Mouse (Mus musculus): ENCODE measurements at regions not wholly inside any gene's neighbourhood (a gene's known extent, or its start where the extent isn't known, plus 50 kb on each side); places are given as distances from the start of the nearest gene placed in this dataset.

DNA sequence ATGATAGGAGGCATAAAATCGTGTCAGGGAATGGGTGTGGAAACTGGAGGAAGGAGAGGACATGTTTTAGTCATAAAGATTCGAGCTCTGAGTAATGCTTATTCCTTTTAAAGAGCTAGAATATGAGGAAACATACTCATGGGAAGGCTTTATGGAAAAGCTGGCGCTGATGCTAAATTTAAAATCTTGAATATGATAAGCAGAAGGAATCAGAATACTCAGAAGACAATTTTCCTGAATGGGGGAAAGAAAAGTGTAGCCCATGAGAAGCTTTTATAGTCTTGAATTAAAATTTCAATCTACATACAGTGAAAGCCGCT, 127.6 kb downstream of the Tmem161b start:
- H3K4me3 ChIP-seq (ENCODE audit: insufficient read depth, low read depth, low read length), result no peak overlapping the region
- H3K27me3 ChIP-seq (replicated peaks; ENCODE audit: control insufficient read depth, insufficient read depth, low read length), result no peaks in the 10 kb centered on the region
- no peaks in the 10 kb centered on the region for H3K36me3 ChIP-seq (ENCODE audit: control insufficient read depth, insufficient read depth, low read length)
- DNase-seq, result no peak
- no peak overlapping the region for H3K27ac ChIP-seq (ENCODE audit: insufficient read depth, low read depth, low read length)
- no peak for TF ChIP-seq POLR2A (IDR thresholded peaks at IDR 0.05; ENCODE audit: low read depth, low read length)
- no peak for TF ChIP-seq CTCF (conservative IDR thresholded peaks at IDR 0.05; ENCODE audit: insufficient read depth, insufficient read length, low read depth, low read length)
- 48% methylated on average over 4 of the region's 4 CpGs for WGBS
- H3K4me1 ChIP-seq (ENCODE audit: control insufficient read depth, insufficient read depth, low read length), result no peaks in the 10 kb centered on the region

DNA sequence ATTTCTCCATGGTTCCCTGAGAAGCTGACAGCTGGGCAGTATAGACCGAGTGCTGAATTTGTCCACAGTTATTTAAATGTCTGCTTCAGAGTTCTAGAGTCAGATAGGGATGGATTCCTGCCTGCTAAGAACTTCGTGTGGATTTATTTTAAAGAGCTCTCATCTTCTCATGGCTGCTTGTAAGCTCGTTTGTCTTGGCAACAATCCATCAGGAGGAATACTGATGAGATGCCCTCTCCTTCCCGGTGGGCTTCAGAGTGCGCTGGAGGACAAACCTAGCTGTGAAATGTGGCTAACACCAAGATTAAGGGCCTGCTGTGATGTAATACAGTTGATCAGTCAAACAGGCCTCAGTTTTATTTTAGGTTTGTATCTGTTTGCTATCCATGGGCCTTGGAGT, 128.7 kb downstream of the Tmem161b start:
- Histone ChIP-seq H3K27me3 (replicated peaks; ENCODE audit: control insufficient read depth, insufficient read depth, low read length) (no peaks in the 10 kb centered on the region), H3K4me3 (ENCODE audit: insufficient read depth, low read depth, low read length) (no peak overlapping the region), H3K27ac (ENCODE audit: insufficient read depth, low read depth, low read length) (no peak overlapping the region), H3K4me1 (ENCODE audit: control insufficient read depth, insufficient read depth, low read length) (no peaks in the 10 kb centered on the region), H3K36me3 (ENCODE audit: control insufficient read depth, insufficient read depth, low read length) (no peaks in the 10 kb centered on the region)
- TF ChIP-seq POLR2A (IDR thresholded peaks at IDR 0.05; ENCODE audit: low read depth, low read length), result no peak
- TF ChIP-seq CTCF (conservative IDR thresholded peaks at IDR 0.05; ENCODE audit: insufficient read depth, insufficient read length, low read depth, low read length), result no peak
- WGBS, result 66% methylated on average over 5 of the region's 5 CpGs
- DNase-seq, result no peak

DNA sequence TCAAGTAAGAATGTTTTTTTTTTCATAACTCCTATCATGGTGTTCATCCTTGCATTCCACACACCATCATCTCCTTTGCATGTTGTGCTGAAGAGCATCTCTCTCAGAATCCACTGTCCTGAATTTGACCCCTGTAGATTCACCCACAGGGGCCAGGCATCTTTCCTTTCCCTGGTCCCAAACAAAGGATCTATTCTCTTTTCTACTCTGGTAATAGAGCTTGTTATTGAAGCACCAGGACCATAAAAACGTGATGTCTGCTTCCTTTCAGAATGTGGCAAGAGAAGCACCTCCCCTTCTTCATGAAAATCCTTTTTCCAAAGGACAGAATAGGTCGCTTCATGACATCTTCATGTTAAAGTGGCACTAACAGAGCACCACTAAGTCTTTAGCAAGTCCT, 134.4 kb downstream of the Tmem161b start:
- no peak for DNase-seq

DNA sequence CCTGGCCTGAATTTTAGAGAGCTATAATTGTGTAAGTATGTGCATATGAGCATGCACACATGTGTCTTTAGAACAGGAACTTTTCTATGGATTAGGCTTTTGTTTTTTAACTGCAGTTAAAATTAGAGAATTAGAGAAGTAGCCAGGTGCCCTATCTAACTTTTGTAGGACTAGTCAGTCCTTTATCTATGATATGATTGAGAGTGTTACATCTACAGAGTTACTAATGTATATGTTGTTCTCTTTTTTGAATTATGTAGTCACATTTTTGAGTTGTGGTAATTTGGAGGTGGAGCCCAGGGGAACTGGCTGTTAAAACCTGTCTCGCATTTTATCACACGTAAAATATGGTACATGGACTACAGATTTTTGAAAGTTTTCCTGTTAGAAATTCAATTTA, 138.4 kb downstream of the Tmem161b start:
- no peak overlapping the region for H3K27ac ChIP-seq (ENCODE audit: insufficient read depth, low read depth, low read length)
- TF ChIP-seq CTCF (conservative IDR thresholded peaks at IDR 0.05; ENCODE audit: insufficient read depth, insufficient read length, low read depth, low read length) (no peak), POLR2A (IDR thresholded peaks at IDR 0.05; ENCODE audit: low read depth, low read length) (no peak)
- 93% methylated on average over 2 of the region's 2 CpGs for WGBS
- no peaks in the 10 kb centered on the region for H3K4me1 ChIP-seq (ENCODE audit: control insufficient read depth, insufficient read depth, low read length)
- no peaks in the 10 kb centered on the region for H3K27me3 ChIP-seq (replicated peaks; ENCODE audit: control insufficient read depth, insufficient read depth, low read length)
- no peak for DNase-seq
- no peak overlapping the region for H3K4me3 ChIP-seq (ENCODE audit: insufficient read depth, low read depth, low read length)
- H3K36me3 ChIP-seq (ENCODE audit: control insufficient read depth, insufficient read depth, low read length), result no peaks in the 10 kb centered on the region

More for the DNA sequence above, 134.4 kb downstream of the Tmem161b start:
- Histone ChIP-seq H3K4me1 (ENCODE audit: control insufficient read depth, insufficient read depth, low read length) (no peaks in the 10 kb centered on the region), H3K27me3 (replicated peaks; ENCODE audit: control insufficient read depth, insufficient read depth, low read length) (no peaks in the 10 kb centered on the region), H3K27ac (ENCODE audit: insufficient read depth, low read depth, low read length) (no peak overlapping the region), H3K36me3 (ENCODE audit: control insufficient read depth, insufficient read depth, low read length) (no peaks in the 10 kb centered on the region), H3K4me3 (ENCODE audit: insufficient read depth, low read depth, low read length) (no peak overlapping the region)
- TF ChIP-seq CTCF (conservative IDR thresholded peaks at IDR 0.05; ENCODE audit: insufficient read depth, insufficient read length, low read depth, low read length) (no peak), POLR2A (IDR thresholded peaks at IDR 0.05; ENCODE audit: low read depth, low read length) (no peak)
- 35% methylated on average over 2 of the region's 2 CpGs for WGBS

DNA sequence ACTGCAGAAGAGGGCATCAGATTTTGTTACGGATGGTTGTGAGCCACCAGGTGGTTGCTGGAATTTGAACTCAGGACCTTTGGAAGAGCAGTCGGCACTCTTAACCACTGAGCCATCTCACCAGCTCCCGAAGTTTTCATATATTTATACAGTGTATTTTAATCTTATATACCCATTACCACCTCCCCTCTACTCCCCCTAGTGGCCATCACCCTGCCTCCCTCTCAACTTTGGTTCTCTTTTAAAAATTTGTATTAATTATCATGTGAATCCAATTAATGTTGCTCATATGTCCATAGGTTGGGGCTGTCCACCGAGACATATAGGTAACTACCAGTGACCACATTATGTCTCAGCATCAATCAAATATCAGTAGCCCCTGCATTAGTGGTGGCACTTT, 142.0 kb downstream of the Tmem161b start:
- Histone ChIP-seq H3K27me3 (replicated peaks; ENCODE audit: control insufficient read depth, insufficient read depth, low read length) (no peaks in the 10 kb centered on the region; the same call in 1 of the 2 replicates), H3K4me3 (ENCODE audit: insufficient read depth, low read depth, low read length) (no peak overlapping the region), H3K27ac (ENCODE audit: insufficient read depth, low read depth, low read length) (no peak overlapping the region), H3K4me1 (ENCODE audit: control insufficient read depth, insufficient read depth, low read length) (no peaks in the 10 kb centered on the region), H3K36me3 (ENCODE audit: control insufficient read depth, insufficient read depth, low read length) (no peaks in the 10 kb centered on the region)
- WGBS, result 86% methylated on average over 4 of the region's 4 CpGs
- TF ChIP-seq CTCF (conservative IDR thresholded peaks at IDR 0.05; ENCODE audit: insufficient read depth, insufficient read length, low read depth, low read length) (no peak), POLR2A (IDR thresholded peaks at IDR 0.05; ENCODE audit: low read depth, low read length) (no peak)
- no peak for DNase-seq

DNA sequence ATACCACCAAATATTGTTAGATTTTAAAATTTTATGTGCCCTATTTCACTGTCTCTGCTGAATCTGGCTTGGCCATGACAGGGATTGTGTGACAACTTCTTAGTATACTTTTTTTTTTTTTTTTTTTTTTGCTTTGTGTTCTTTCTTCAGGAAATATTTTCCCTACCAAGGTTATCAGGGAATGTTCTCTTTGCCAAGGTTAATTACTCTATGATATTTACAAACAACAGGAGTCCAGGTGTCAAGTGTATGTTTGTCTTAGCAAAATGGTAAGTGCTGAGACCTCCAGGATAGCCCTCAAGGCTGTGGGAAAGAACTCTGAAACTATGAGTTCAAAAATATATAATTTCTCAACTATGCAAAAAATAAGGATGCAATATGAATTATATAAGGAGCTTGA, 143.4 kb downstream of the Tmem161b start:
- Histone ChIP-seq H3K4me1 (ENCODE audit: control insufficient read depth, insufficient read depth, low read length) (no peaks in the 10 kb centered on the region), H3K27me3 (replicated peaks; ENCODE audit: control insufficient read depth, insufficient read depth, low read length) (no peaks in the 10 kb centered on the region; the same call in 1 of the 2 replicates), H3K4me3 (ENCODE audit: insufficient read depth, low read depth, low read length) (no peak overlapping the region), H3K36me3 (ENCODE audit: control insufficient read depth, insufficient read depth, low read length) (no peaks in the 10 kb centered on the region), H3K27ac (ENCODE audit: insufficient read depth, low read depth, low read length) (no peak overlapping the region)
- no peak for DNase-seq
- TF ChIP-seq POLR2A (IDR thresholded peaks at IDR 0.05; ENCODE audit: low read depth, low read length) (no peak), CTCF (conservative IDR thresholded peaks at IDR 0.05; ENCODE audit: insufficient read depth, insufficient read length, low read depth, low read length) (no peak)

DNA sequence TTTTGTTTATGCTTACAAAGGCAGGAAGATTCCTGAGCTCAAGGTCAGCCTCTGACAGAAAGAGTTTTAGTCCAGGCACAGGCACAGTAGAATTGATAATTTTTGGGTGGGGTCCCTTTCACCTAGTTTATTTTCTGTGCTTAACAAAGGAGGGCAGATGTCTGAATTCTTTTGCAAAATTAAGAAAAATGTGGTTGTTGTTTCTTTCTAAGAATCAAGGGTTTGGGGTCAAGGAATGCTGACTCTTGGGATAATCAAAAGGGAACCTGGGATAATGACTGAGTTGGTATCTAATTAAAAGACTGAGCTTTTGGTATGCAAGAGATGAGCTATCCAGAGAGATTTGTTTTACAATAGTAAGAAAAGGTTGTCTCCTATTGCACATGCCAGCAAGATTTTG, 143.9 kb downstream of the Tmem161b start:
- Histone ChIP-seq H3K4me3 (ENCODE audit: insufficient read depth, low read depth, low read length) (no peak overlapping the region), H3K27me3 (replicated peaks; ENCODE audit: control insufficient read depth, insufficient read depth, low read length) (no peaks in the 10 kb centered on the region; the same call in 1 of the 2 replicates), H3K4me1 (ENCODE audit: control insufficient read depth, insufficient read depth, low read length) (no peaks in the 10 kb centered on the region), H3K27ac (ENCODE audit: insufficient read depth, low read depth, low read length) (no peak overlapping the region), H3K36me3 (ENCODE audit: control insufficient read depth, insufficient read depth, low read length) (no peaks in the 10 kb centered on the region)
- TF ChIP-seq CTCF (conservative IDR thresholded peaks at IDR 0.05; ENCODE audit: insufficient read depth, insufficient read length, low read depth, low read length) (no peak), POLR2A (IDR thresholded peaks at IDR 0.05; ENCODE audit: low read depth, low read length) (no peak)
- no peak for DNase-seq

DNA sequence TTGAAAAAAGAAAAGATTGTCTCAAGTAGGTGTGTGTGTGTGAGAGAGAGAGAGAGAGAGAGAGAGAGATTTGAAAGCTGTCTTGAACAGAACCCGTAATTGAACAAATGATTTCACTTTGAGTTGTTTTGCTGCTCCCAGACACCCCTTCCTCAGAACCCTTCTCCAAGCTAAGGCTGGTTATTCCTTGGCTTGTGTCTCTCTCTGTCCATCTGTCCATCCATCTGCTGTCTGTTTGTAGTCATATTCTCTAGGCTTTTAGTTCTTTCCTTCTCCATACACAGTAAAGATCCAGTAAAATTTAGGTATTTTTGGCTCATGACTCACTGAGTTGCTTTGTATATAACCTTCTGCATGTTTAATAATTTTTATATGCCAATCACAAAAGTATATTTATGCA, 144.7 kb downstream of the Tmem161b start:
- no peak for TF ChIP-seq CTCF (conservative IDR thresholded peaks at IDR 0.05; ENCODE audit: insufficient read depth, insufficient read length, low read depth, low read length)
- no peak for TF ChIP-seq POLR2A (IDR thresholded peaks at IDR 0.05; ENCODE audit: low read depth, low read length)
- 92% methylated on average over 1 of the region's 1 CpGs for WGBS
- DNase-seq, result no peak
- H3K4me3 ChIP-seq (ENCODE audit: insufficient read depth, low read depth, low read length), result no peak overlapping the region
- H3K36me3 ChIP-seq (ENCODE audit: control insufficient read depth, insufficient read depth, low read length), result no peaks in the 10 kb centered on the region
- H3K4me1 ChIP-seq (ENCODE audit: control insufficient read depth, insufficient read depth, low read length), result no peaks in the 10 kb centered on the region
- H3K27me3 ChIP-seq (replicated peaks; ENCODE audit: control insufficient read depth, insufficient read depth, low read length), result no peaks in the 10 kb centered on the region; the same call in 1 of the 2 replicates
- no peak overlapping the region for H3K27ac ChIP-seq (ENCODE audit: insufficient read depth, low read depth, low read length)

Data from kidney, adult 2 months (tissue).